Mouse (Mus musculus) erythroblast, adult 5-6 weeks (primary cell): ENCODE measurements around the gene Kcnk5. TPM values are rescaled to one million over a fixed set of nuclear protein-coding genes. Genes with fewer than 3 reads are reported as not detected.

Source experiments
- ATAC-seq: replicated peaks from 2 replicates; pipeline ENCODE4 v1.8.0; 2016; ENCODE audit warnings: moderate number of reproducible peaks, mild to moderate bottlenecking, moderate TSS enrichment, inconsistent platforms; ENCODE audit not compliant: poor library complexity, low FRiP score, severe bottlenecking
- total RNA-seq, 2 experiments: library from RNA; stranded (forward) in 1 of 2; stranded (reverse) in 1 of 2; fragments of 150-400 nt in 1 of 2; fragments of 200-764, 138-1000 nt in 1 of 2; gene quantifications; 2 replicates each; pipeline versions ENCODE4 v1.2.3 to v1.2.4; 2015 to 2017; ENCODE audit warnings: low replicate concordance in 2 of 2

Gene Kcnk5
- total RNA-seq, 2 experiments from 2014 or later: 0.26 TPM; not detected in 1

DNA sequence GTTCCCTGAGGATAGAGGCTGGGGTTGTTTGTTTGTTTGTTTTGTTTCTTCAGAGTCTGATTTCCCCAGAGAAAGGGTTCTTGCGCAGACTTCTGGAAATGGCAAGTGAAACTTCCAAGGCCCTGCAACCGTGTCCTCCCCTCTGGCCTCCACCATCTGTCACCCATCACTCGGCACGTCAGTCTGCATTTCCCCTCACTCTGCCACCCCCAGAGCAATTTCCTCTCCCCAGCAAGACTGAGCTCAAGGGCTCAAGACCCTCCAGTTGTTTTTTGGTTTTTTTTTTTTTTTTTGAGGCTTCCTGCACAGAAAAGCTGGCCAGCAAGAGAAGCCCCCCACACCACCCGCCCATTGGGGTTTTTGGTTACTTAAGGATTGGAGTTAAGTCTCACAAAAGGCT lies 9.1 kb downstream of the Kcnk5 start:
- no peak for ATAC-seq

DNA sequence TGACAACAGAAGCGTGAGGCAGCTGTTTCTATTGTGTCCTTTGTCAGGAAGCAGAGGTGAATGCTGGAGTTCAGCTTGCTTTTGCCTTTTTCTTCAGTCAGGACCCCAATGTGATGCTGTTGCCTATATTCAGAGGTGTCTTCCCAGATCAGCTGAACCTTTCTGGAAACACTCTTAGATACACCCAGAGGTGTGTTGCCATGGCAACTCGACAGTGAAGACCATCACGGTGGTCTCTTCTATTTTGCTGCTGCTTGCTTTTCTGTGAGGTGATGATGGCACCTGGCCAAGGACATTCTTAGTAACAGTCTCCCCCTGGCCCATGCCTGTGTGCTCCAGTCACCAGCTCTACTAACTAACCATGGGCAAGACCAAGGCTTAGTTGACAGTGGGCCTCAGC lies 9.8 kb downstream of the Kcnk5 start:
- no peak for ATAC-seq

DNA sequence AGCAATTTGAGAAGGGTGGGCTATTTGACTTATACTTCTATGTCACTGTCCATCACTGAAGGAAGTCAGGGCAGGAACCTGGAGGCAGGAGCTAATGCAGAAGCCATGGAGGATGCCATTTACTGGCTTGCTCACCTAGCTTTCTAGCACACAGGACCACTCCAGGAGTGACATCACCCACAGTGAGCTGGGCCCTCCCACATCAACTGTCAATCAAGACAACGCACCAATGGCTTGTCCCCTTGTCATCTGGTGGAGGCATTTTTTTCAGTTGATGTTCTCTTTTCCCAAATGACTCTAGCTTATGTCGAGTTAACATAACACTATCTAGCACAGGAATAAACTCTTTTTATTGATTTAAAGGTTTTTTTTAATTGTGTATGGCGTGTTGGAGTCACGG lies 12.4 kb downstream of the Kcnk5 start:
- no peak for ATAC-seq

DNA sequence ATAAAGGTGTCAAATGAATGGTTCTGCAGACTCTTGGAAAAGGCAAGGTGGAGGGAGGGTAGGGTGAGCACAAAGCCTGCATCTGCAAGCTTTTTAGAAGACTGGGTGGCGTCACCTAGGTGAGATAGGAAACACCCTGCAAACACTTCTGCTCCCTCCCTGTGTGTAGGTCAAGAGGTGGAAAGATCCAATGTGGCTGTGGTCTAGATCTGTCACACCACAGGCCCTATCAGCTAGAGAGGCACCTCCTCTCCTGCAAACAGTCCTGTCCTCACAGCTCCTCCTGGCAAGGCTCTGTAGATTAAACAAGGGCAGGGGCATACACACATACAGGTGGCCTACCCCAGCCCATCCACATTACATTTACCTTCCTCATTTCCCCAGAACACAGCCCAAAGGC lies 13.1 kb downstream of the Kcnk5 start:
- no peak for ATAC-seq

- no peak for ATAC-seq
These were observed 13.6 kb downstream of the Kcnk5 start for GRCm38 (mm10) chr14:20168054-20168453.

GRCm38 (mm10) chr14:20165413-20165812 lies 16.2 kb downstream of the Kcnk5 start:
- ATAC-seq: no peak

GRCm38 (mm10) chr14:20164438-20164837 lies 17.2 kb downstream of the Kcnk5 start:
- no peak for ATAC-seq

GRCm38 (mm10) chr14:20162686-20163085 lies 18.9 kb downstream of the Kcnk5 start:
- ATAC-seq: no peak

GRCm38 (mm10) chr14:20158727-20159681 lies 22.6 kb downstream of the Kcnk5 start:
- no peak for ATAC-seq

DNA sequence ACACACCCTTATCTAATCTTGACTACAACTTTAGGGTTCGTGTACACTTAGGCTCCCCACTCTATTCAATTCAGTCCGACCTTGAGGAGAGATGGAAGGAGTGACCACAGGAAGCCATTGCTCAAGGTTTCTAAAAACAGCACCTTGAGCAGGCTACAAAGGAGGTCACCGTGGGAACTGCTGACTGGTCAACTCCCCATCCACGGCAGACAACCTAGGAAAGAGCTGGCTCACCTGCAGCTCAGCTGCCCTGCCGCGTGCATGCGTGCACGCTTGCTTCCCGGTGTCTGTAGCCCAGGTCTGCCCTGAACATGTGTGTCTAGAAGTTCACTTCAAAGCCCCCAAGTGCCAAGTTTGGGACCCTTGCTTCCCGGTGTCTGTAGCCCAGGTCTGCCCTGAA lies 24.0 kb downstream of the Kcnk5 start:
- ATAC-seq: no peak

DNA sequence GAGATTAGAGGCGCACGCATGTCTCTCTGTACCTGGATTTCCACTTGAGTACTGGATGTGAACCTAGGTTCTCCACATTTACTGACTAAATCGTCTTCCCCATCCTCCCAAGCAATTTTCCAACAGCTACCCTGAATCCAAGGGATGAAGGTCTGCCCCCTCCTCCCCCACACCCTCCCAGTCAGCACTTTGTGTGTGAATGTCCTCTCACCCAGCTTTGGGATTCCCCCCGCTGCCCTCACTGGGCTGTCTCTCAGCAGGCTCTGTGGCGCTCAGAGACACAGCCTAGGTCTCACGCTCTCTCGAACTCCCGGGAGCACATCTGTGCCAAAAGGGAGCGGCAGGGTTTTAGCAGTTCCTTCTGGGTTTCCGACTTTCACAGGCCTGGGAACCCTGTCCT lies 25.9 kb downstream of the Kcnk5 start:
- ATAC-seq: no peak

- no peak for ATAC-seq
These were observed 26.7 kb downstream of the Kcnk5 start for GRCm38 (mm10) chr14:20154937-20155336.

- no peak for ATAC-seq
These were observed 27.4 kb downstream of the Kcnk5 start for GRCm38 (mm10) chr14:20154245-20154644.

- no peak for ATAC-seq
These were observed 32.2 kb downstream of the Kcnk5 start for GRCm38 (mm10) chr14:20149127-20150080.

DNA sequence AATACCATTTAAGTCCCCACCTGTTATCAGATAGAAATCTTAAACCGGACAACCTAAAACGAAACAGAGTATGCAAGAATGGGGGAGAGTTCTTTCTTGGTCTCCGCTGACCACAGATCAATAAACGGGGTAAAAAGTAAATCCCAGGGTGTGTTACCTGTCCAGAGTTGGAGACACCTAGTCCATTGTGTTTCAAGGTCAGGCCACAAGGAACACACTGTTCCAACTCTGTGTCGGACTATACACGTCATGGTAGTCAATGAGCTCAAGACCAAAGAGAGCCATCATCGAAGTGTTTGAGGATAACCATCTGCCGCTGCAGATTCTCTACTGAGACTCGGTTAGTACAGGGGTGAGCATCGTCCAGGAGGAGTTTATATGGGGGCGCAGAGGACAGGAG lies 33.1 kb downstream of the Kcnk5 start:
- no peak for ATAC-seq

DNA sequence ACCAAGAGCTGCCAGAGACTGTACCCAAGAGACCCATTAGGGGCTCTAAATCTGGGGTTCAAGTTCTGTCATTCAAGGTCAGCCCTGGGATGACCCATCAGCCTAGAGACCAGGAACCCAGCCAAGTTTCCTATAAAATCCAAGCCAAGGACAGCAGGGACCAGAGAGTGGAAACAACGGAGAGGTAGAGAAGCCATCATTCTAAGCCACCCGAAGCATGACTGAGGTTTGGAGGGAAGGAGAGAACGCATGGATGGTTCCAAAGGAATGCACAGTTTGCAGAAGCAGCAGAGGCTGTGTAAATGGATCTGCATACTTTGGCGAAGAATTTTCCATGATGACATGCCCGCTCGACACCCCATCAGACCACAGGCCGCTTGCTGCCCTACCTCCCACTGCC lies 33.8 kb downstream of the Kcnk5 start:
- ATAC-seq: no peak

GRCm38 (mm10) chr14:20144093-20144492 lies 37.5 kb downstream of the Kcnk5 start:
- no peak for ATAC-seq

DNA sequence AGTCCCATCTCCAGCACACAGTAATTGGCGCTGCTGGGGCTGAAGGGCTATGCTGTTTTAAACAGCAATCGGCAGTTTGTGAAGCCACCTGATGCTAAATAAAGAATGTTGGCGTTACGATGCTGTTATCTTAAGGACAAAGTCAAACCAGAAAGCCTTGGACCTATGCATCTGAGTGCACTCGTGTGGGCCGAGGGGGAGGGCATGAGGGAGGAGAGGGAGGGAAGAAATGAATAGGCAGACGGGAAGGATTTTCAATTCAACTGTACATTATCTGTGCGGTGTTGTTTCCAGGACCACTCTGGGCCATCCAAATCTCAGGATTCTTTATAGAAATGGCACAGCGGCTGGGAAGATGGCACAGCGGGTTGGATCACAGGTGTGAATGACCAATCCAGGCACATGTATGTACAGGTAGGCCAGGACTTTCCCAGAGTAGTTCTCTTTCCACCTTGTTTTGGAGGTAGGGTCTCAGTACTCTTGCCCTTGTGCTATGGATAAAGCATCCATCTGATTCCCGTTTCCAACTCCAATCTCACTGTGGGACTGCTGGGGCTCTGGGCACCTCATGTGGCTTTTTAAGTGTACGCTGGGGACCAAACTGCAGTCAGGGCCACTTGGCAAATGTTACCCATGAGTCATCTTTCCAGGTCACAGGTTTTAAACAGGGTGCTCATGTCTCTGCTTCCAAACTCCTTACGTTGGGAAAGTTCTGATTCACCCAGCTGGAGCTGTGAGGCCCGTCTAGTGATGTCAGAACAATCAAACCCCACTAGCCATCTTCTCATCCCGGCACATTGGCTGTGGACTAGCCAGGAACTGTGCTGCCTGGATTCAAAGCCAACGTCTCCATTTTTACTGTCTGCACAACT lies 42.9 kb downstream of the Kcnk5 start, which contains the start of gene Saysd1:
Saysd1 (minus strand) TSS at position 51 of the 872 bp plus-strand sequence.
- no peak for ATAC-seq

DNA sequence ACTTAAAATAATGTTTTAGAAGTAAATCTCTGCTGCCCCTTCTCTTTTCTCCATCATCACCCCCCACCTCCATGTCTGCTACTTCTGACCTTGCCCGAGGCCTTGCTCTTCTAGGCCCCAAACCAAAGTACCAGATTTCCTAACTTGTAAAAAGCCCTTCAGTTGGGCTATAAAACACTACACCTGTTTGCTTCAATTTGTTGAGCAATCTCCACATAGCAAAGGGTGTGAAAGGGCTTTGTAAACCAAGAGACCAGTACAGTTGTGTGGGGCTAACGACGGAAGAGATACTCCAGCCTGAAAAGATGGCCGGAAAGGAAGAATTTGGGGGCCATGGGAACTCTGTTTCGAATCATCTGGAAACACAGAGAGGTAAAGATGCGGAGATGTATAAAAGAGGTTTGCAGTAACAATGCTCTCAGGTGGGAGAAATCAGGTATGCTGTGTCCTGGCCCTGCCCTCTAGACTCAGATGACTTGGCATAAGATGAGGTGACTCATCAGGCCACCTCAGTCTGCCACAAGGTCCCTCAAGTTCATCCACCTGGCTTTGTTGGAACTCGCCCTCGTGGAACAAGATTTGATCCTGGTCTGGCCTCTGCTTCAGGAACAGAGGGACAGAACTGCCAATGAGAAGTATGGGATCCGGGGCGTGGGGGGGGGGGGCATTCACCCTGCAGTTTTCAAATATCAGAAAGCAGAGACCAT lies 46.5 kb downstream of the Kcnk5 start:
- no peak for ATAC-seq
